Mouse (Mus musculus): ENCODE data around the gene Mef2c.

The Mef2c gene

GRCm38 (mm10) chr13:83573327-83573726 lies 69.5 kb downstream of the Mef2c start:
- no peak for DNase-seq (ENCODE audit: low read depth, low spot score)

GRCm38 (mm10) chr13:83573855-83574583 lies 70.2 kb downstream of the Mef2c start:
- no peak for DNase-seq (ENCODE audit: low read depth, low spot score)

- DNase-seq (ENCODE audit: low read depth, low spot score), result no peak
These were observed 71.0 kb downstream of the Mef2c start for GRCm38 (mm10) chr13:83574866-83575265.

- no peak for DNase-seq (ENCODE audit: low read depth, low spot score)
These were observed 75.6 kb downstream of the Mef2c start for GRCm38 (mm10) chr13:83579410-83579809.

GRCm38 (mm10) chr13:83580856-83581255 lies 77.0 kb downstream of the Mef2c start:
- DNase-seq (ENCODE audit: low read depth, low spot score), result no peak

- no peak for DNase-seq (ENCODE audit: low read depth, low spot score)
These were observed 78.7 kb downstream of the Mef2c start for GRCm38 (mm10) chr13:83582564-83582963.

- no peak for DNase-seq (ENCODE audit: low read depth, low spot score)
These were observed 80.0 kb downstream of the Mef2c start for GRCm38 (mm10) chr13:83583881-83584280.

- DNase-seq (ENCODE audit: low read depth, low spot score), result no peak
These were observed 81.5 kb downstream of the Mef2c start for GRCm38 (mm10) chr13:83585359-83585758.

GRCm38 (mm10) chr13:83588186-83588585 lies 84.4 kb downstream of the Mef2c start:
- no peak for DNase-seq (ENCODE audit: low read depth, low spot score)

- DNase-seq (ENCODE audit: low read depth, low spot score), result no peak
These were observed 87.1 kb downstream of the Mef2c start for GRCm38 (mm10) chr13:83590886-83591285.

- DNase-seq (ENCODE audit: low read depth, low spot score), result no peak
These were observed 91.6 kb downstream of the Mef2c start for GRCm38 (mm10) chr13:83595429-83595828.

GRCm38 (mm10) chr13:83596989-83597738 lies 93.3 kb downstream of the Mef2c start:
- no peak for DNase-seq (ENCODE audit: low read depth, low spot score)

GRCm38 (mm10) chr13:83597739-83598210 lies 93.9 kb downstream of the Mef2c start:
- no peak for DNase-seq (ENCODE audit: low read depth, low spot score)

GRCm38 (mm10) chr13:83600301-83600700 lies 96.5 kb downstream of the Mef2c start:
- no peak for DNase-seq (ENCODE audit: low read depth, low spot score)

GRCm38 (mm10) chr13:83601741-83602140 lies 97.9 kb downstream of the Mef2c start:
- DNase-seq (ENCODE audit: low read depth, low spot score), result no peak

GRCm38 (mm10) chr13:83603373-83604265 lies 99.8 kb downstream of the Mef2c start:
- DNase-seq (ENCODE audit: low read depth, low spot score), result no peak

- DNase-seq (ENCODE audit: low read depth, low spot score), result no peak
These were observed 100.5 kb downstream of the Mef2c start for GRCm38 (mm10) chr13:83604320-83604719.

GRCm38 (mm10) chr13:83604785-83605184 lies 101.0 kb downstream of the Mef2c start:
- no peak for DNase-seq (ENCODE audit: low read depth, low spot score)

GRCm38 (mm10) chr13:83607883-83608581 lies 104.2 kb downstream of the Mef2c start:
- DNase-seq (ENCODE audit: low read depth, low spot score), result peak; percentile 5

GRCm38 (mm10) chr13:83608851-83609516 lies 105.2 kb downstream of the Mef2c start:
- DNase-seq (ENCODE audit: low read depth, low spot score), result peak; percentile 50

- no peak for DNase-seq (ENCODE audit: low read depth, low spot score)
These were observed 105.7 kb downstream of the Mef2c start for GRCm38 (mm10) chr13:83609517-83609878.
